Mouse (Mus musculus) limb, embryonic 14.5 days (tissue): ENCODE results near the gene Zfp52. TPM values are rescaled to one million over a fixed set of nuclear protein-coding genes. Genes with fewer than 3 reads are reported as not detected.
A peak's percentile ranks its signal among the peaks of the same experiment; 100 is the strongest.

Experiments
- ATAC-seq: fragments of 200-750 bp; cut with Nextera tagmentation; 2 replicates; pipeline ENCODE4 v1.8.0; 2017; ENCODE audit warnings: low read depth, moderate number of reproducible peaks, moderate TSS enrichment; ENCODE audit not compliant: low FRiP score
- DNase-seq: peaks from one replicate; pipeline ENCODE4 v3.0.0-alpha.2; 2015; ENCODE audit warnings: low spot score
- H3K27ac ChIP-seq: fragments of 300-500 bp; sonication (generic); replicated peaks from 2 replicates; pipeline ENCODE4 v1.5.1; 2014; ENCODE audit warnings: low read depth, mild to moderate bottlenecking, low read length, moderate library complexity, mixed read lengths
- H3K27me3 ChIP-seq: fragments of 300-500 bp; sonication (generic); 2 replicates; pipeline ENCODE4 v1.6.1; 2014; ENCODE audit warnings: low read length, mixed read lengths; ENCODE audit not compliant: control insufficient read depth, insufficient read depth
- H3K36me3 ChIP-seq: fragments of 300-500 bp; sonication (generic); 2 replicates; pipeline ENCODE4 v1.6.1; 2014; ENCODE audit warnings: mild to moderate bottlenecking, low read length, moderate library complexity, mixed read lengths; ENCODE audit not compliant: control insufficient read depth, insufficient read depth
- H3K4me1 ChIP-seq: fragments of 300-500 bp; sonication (generic); 2 replicates; pipeline ENCODE4 v1.6.1; 2014; ENCODE audit warnings: antibody characterized with exemption, low read length, mixed read lengths; ENCODE audit not compliant: control insufficient read depth, insufficient read depth
- H3K4me2 ChIP-seq: fragments of 300-500 bp; sonication (generic); replicated peaks from 2 replicates; pipeline ENCODE4 v1.6.1; 2014; ENCODE audit warnings: low read depth, mild to moderate bottlenecking, low read length, moderate library complexity; ENCODE audit not compliant: severe bottlenecking
- H3K4me3 ChIP-seq: fragments of 300-500 bp; sonication (generic); replicated peaks from 2 replicates; pipeline ENCODE4 v1.5.1; 2014; ENCODE audit warnings: low read length
- H3K9ac ChIP-seq: fragments of 300-500 bp; sonication (generic); 2 replicates; pipeline ENCODE4 v1.6.1; 2014; ENCODE audit warnings: mild to moderate bottlenecking, low read depth, low read length, moderate library complexity; ENCODE audit not compliant: severe bottlenecking
- H3K9me3 ChIP-seq: fragments of 300-500 bp; sonication (generic); 2 replicates; pipeline ENCODE4 v1.6.1; 2016; ENCODE audit warnings: low read length; ENCODE audit not compliant: control insufficient read depth
- POLR2A ChIP-seq: fragments of 200-500 bp; IDR thresholded peaks from 2 replicates; pipeline ENCODE4 v1.8.0; 2012; ENCODE audit warnings: inconsistent platforms, mild to moderate bottlenecking, moderate library complexity, borderline replicate concordance; ENCODE audit not compliant: insufficient read depth, insufficient read length; ENCODE audit errors: extremely low read depth
- WGBS: fragments of 180-500 bp; shearing (Covaris S2); extraction: QIAGEN DNeasy Blood & Tissue Kit; methylation state at CpG from one replicate; pipeline ENCODE4 v1.1.7; 2014; 5-methylcytosine and 5-hydroxymethylcytosine counted together
- polyA plus RNA-seq, 2 experiments: library from polyadenylated mRNA; depleted of rRNA in 1 of 2; stranded (reverse) in 1 of 2; unstranded in 1 of 2; fragments of >200 nt; fragmentation: Nextera tagmentation in 1 of 2; extraction: Ambion mirVana in 1 of 2; gene quantifications; 2 replicates each; pipeline versions ENCODE4 v1.2.1 to v1.2.3; 2012 to 2014

The Zfp52 gene
- polyA plus RNA-seq, 2 experiments: 2.6 to 3.3 TPM

GRCm38 (mm10) chr17:21504524-21504923 is 30.8 kb upstream of the Zfp52 start:
- Histone ChIP-seq H3K36me3 (peaks cover 21% of the 10 kb centered on the region), H3K27ac (no peak overlapping the region), H3K9me3 (no peaks in the 10 kb centered on the region), H3K4me3 (no peak overlapping the region), H3K4me1 (no peaks in the 10 kb centered on the region), H3K9ac (no peak overlapping the region), H3K27me3 (no peaks in the 10 kb centered on the region), H3K4me2 (no peak overlapping the region)
- ATAC-seq (no peak), DNase-seq (no peak)
- WGBS: 88% methylated on average over 1 of the region's 1 CpGs
- no peak for TF ChIP-seq POLR2A

GRCm38 (mm10) chr17:21506258-21506657 is 29.1 kb upstream of the Zfp52 start:
- WGBS: 94% methylated on average over 3 of the region's 3 CpGs
- ATAC-seq: no peak

GRCm38 (mm10) chr17:21509756-21510155 is 25.6 kb upstream of the Zfp52 start:
- Histone ChIP-seq H3K4me1 (no peaks in the 10 kb centered on the region), H3K4me3 (no peak overlapping the region), H3K27me3 (no peaks in the 10 kb centered on the region), H3K27ac (no peak overlapping the region), H3K9ac (no peak overlapping the region), H3K4me2 (no peak overlapping the region), H3K9me3 (no peaks in the 10 kb centered on the region), H3K36me3 (peaks cover 20% of the 10 kb centered on the region)
- ATAC-seq (no peak), DNase-seq (no peak)
- no peak for TF ChIP-seq POLR2A

More at GRCm38 (mm10) chr17:21506258-21506657, 29.1 kb upstream of the Zfp52 start:
- Histone ChIP-seq H3K27me3 (no peaks in the 10 kb centered on the region), H3K9ac (no peak overlapping the region), H3K36me3 (peaks cover 23% of the 10 kb centered on the region), H3K4me2 (no peak overlapping the region), H3K9me3 (no peaks in the 10 kb centered on the region), H3K27ac (no peak overlapping the region), H3K4me1 (no peaks in the 10 kb centered on the region), H3K4me3 (no peak overlapping the region)
- no peak for DNase-seq
- no peak for TF ChIP-seq POLR2A

GRCm38 (mm10) chr17:21515403-21516105 is 19.8 kb upstream of the Zfp52 start:
- Histone ChIP-seq H3K4me2 (peak overlapping the region; percentile 86), H3K4me1 (0 out of 2 replicates have a peak, but pooled peaks cover 3% of the 10 kb centered on the region), H3K27me3 (no peaks in the 10 kb centered on the region), H3K9ac (peak overlapping the region; percentile 71), H3K9me3 (no peaks in the 10 kb centered on the region), H3K36me3 (no peaks in the 10 kb centered on the region), H3K4me3 (peak overlapping the region; percentile 53; the same call in 1 of the 2 replicates), H3K27ac (no peak overlapping the region)
- ATAC-seq: peak; percentile 73
- 1% methylated on average over 8 of the region's 8 CpGs for WGBS
- TF ChIP-seq POLR2A: no peak
- peak; percentile 93 for DNase-seq

GRCm38 (mm10) chr17:21516201-21517129 is 18.9 kb upstream of the Zfp52 start:
- DNase-seq (peak; percentile 80), ATAC-seq (peak; percentile 89)
- under 1% methylated on average over 37 of the region's 37 CpGs for WGBS
- H3K4me3 ChIP-seq: peak overlapping the region; percentile 53
- 0 out of 2 replicates have a peak, but pooled peaks cover 3% of the 10 kb centered on the region for H3K4me1 ChIP-seq
- peak overlapping the region; percentile 71 for H3K9ac ChIP-seq
- peak overlapping the region; percentile 92 for H3K27ac ChIP-seq
- no peaks in the 10 kb centered on the region for H3K36me3 ChIP-seq
- peak overlapping the region; percentile 86 for H3K4me2 ChIP-seq
- no peaks in the 10 kb centered on the region for H3K27me3 ChIP-seq
- TF ChIP-seq POLR2A: peak; percentile 91; the same call in 1 of the 2 replicates
- H3K9me3 ChIP-seq: no peaks in the 10 kb centered on the region
